Mouse (Mus musculus) small intestine, adult 2 months (tissue): Measurements from ENCODE around the gene Bmpr1b.

Source experiments
- CTCF ChIP-seq: fragments of 200-500 bp; IDR thresholded peaks from 2 replicates; pipeline ENCODE4 v1.5.1; 2012; ENCODE audit warnings: low read depth, mild to moderate bottlenecking, control low read depth, inconsistent platforms, low read length, moderate library complexity, mixed read lengths; ENCODE audit not compliant: insufficient replicate concordance, insufficient read length; ENCODE audit errors: extremely low read depth
- POLR2A ChIP-seq: fragments of 200-500 bp; IDR thresholded peaks from 2 replicates; pipeline ENCODE4 v1.6.1; 2012; ENCODE audit warnings: low read depth, mild to moderate bottlenecking, control low read depth, inconsistent platforms, low read length, moderate library complexity

DNA sequence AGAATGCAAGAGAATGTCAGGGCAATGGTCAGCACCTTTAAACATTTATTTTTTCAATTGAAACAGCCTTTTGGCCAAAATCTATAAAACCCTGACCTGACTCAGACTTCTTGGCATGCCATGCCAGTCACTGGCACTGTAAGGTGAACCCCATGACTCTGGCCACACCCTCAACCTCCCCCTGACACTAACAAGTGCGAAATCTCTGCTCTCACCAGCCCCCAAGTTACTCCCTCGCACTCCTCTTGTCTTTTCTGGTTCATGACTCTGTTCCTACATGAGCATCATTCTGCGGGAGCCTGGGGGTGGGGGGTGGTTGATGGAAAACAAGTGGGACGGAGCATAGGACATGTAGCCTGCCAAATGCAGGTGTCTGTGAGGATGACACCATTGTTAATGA is 135.1 kb downstream of the Bmpr1b start:
- TF ChIP-seq POLR2A, result no peak
- no peak for TF ChIP-seq CTCF
